Mouse (Mus musculus) macrophage (primary cell): ENCODE data around the gene Gm20824. TPM values are rescaled to one million over a fixed set of nuclear protein-coding genes. Genes with fewer than 3 reads are reported as not detected.
"Not testable (repeated sequence)": the region's sequence is repeated elsewhere in the genome, so short reads cannot be mapped to it uniquely, and the experiment has no call there.

ENCODE experiments used
- H3K27ac ChIP-seq: fragments of 350-480 bp; formaldehyde crosslinking; 2 replicates; pipeline ENCODE4 v1.9.0; 2021
- H3K36me3 ChIP-seq: fragments of 350-480 bp; formaldehyde crosslinking; 2 replicates; pipeline ENCODE4 v1.9.0; 2021; ENCODE audit errors: inconsistent target
- H3K4me3 ChIP-seq: fragments of 350-480 bp; formaldehyde crosslinking; 2 replicates; pipeline ENCODE4 v1.9.0; 2021; ENCODE audit errors: inconsistent target
- H3K79me2 ChIP-seq: fragments of 350-480 bp; formaldehyde crosslinking; 2 replicates; pipeline ENCODE4 v1.9.0; 2021; ENCODE audit errors: inconsistent target
- WGBS: methylation state at CpG from one replicate; pipeline ENCODE4 v1.1.7; 2026; ENCODE audit warnings: inconsistent platforms; ENCODE audit not compliant: missing documents; 5-methylcytosine and 5-hydroxymethylcytosine counted together
- polyA plus RNA-seq: library from polyadenylated mRNA; stranded (reverse); fragments of 250-400 nt; gene quantifications from 3 replicates; pipeline ENCODE4 v1.2.4, GENCODE M21; 2018; ENCODE audit warnings: inconsistent platforms
- total RNA-seq, 78 experiments: library from RNA; depleted of rRNA; stranded (reverse); fragments of 250-400 nt; gene quantifications; 1 replicate in 9 of 78; 2 replicates in 24 of 78; 3 replicates in 43 of 78; 4 replicates in 2 of 78; pipeline ENCODE4 v1.2.4; 2018; ENCODE audit warnings: inconsistent platforms in 56 of 78

Gm20824 gene
- not detected for total RNA-seq (2018; cell fraction: chromatin; rRNA removed)
- not detected for total RNA-seq (2018; cell fraction: cytosol; rRNA removed)
- not detected for total RNA-seq (2018; cell fraction: nucleus; rRNA removed)
- not detected in 3 replicates for polyA plus RNA-seq

GRCm38 (mm10) chrY:8257607-8258006 lies at the start of gene Gm20824:
TSS of gene Gm20824 (plus strand) at chrY:8257907.
- whole genome bisulfite sequencing = no CpG with 5 or more reads among the region's 6 CpGs
- not testable (repeated sequence) for H3K4me3 ChIP-seq, H3K36me3 ChIP-seq, H3K27ac ChIP-seq, H3K79me2 ChIP-seq

Other genes starting within 250 kb of the Gm20824 start
- gene Gm20825, start 186.4 kb upstream of the Gm20824 start, polyA plus RNA-seq = not detected in 3 replicates